Mouse (Mus musculus): ENCODE results near the gene Lmf1.

DNA sequence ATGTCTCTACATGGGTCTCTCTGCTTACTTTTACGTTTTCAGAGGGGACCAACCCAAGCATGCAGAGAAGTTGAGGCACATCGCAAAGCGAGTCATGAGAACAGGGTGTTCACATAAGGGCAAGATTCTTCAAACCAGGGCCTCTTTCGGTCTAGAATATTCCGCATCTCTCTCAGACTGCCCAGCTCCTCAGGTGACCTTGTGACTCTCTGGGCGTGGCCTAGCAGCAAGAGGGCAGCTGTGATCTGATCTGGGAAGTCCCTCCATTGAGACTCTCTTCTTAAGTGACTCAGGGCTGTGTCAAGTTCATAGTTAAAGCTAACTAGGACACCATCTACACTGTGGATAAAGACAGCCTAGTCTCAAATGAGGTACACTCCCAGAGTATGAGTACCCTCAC is 34.4 kb downstream of the Lmf1 start:
- TF ChIP-seq GATA1 (IDR thresholded peaks at IDR 0.05; ENCODE audit: borderline replicate concordance, low read length) (no peak), FLI1 (IDR thresholded peaks at IDR 0.05; ENCODE audit: low read length) (no peak)

Data from megakaryocyte, embryonic 14.5 days (primary cell).